ENCODE assay signal across 8 mouse cellular contexts in the genomic region with DNA sequence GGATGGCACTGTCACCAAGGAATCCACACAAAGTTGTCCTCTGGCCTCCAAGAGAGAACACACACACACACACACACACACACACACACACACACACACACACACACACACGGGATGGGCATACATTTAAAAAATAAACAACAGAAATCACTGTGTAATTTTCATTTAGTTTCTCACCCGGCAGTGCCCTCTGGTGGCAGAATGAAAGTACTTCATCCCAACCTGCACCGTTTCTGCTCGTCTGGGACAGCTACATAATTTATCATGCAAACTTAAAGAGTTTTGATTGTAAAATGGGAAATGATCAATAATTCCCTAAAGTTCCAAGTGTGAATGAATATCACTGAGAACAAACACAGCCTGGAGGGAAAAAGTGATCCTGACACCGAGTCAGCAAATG.
DNase-seq lines count a peak whose midpoint lies in the region.

No protein-coding gene starts in this region.

- intact Hi-C loops in heart, postnatal 14 days (cut with DNase I): loop anchor here (1.0 to 10.0 kb wide), 2 partner anchors 111 to 186 kb away; no protein-coding TSS in a partner anchor
- intact Hi-C loops in heart, postnatal 25 days (cut with DNase I): loop anchor here (1.0 to 5.0 kb wide), 2 partner anchors 111 to 184 kb away; no protein-coding TSS in a partner anchor
- intact Hi-C loops in gastrocnemius, postnatal 14 days (cut with DNase I; ENCODE audit: low total_unique reads): loop anchor here (10.0 kb wide), 1 partner anchor 296 kb away; no protein-coding TSS in a partner anchor

- DNase-seq in heart, postnatal 14 days: peak; percentile 42 to 63
- DNase-seq in heart, postnatal 25 days (ENCODE audit: low spot score): no peak
- peak; percentile 48 for DNase-seq in 416B (ENCODE audit: low read depth)
- peak; percentile 21 for DNase-seq in ES-CJ7 (ENCODE audit: low read depth, low spot score)
- DNase-seq in cerebellum, postnatal 10 days: peak; percentile 74 to 82
- peak; percentile 48 to 50 for DNase-seq in layer of hippocampus, postnatal 36 days
- peak; percentile 8 for DNase-seq in retina, adult 2 months (ENCODE audit: low read depth, low spot score)
- no peak for DNase-seq in gastrocnemius, postnatal 14 days

Comparison
In these comparisons a context has a peak if more than half of its experiments do, and no peak if none do; other contexts are left out.
1. DNase-seq: peak in heart, postnatal 14 days (2 of 2), 416B (single experiment), ES-CJ7 (single experiment), cerebellum, postnatal 10 days (2 of 2), layer of hippocampus, postnatal 36 days (2 of 2) and retina, adult 2 months (single experiment); none in heart, postnatal 25 days (single experiment) and gastrocnemius, postnatal 14 days (single experiment).